Mouse (Mus musculus) liver, postnatal 0 days (tissue): ENCODE data around the gene Tnfsf13.

Experiments used
- CTCF ChIP-seq: sonication (generic); IDR thresholded peaks from 2 replicates; pipeline ENCODE4 v1.5.1; 2016; ENCODE audit warnings: antibody characterized with exemption, low read depth
- EP300 ChIP-seq: IDR thresholded peaks from 2 replicates; pipeline ENCODE4 v1.6.1; 2016; ENCODE audit warnings: antibody characterized with exemption, low read depth, mild to moderate bottlenecking

GRCm38 (mm10) chr11:69664841-69665240 is 20.7 kb downstream of the Tnfsf13 start:
- no peak for TF ChIP-seq CTCF
- no peak for TF ChIP-seq EP300
